Mouse (Mus musculus) 3T3-L1 (cell line): Measurements from ENCODE around the gene Rnf130.

ENCODE experiments used
- DNase-seq: peaks from one replicate; pipeline ENCODE4 v3.0.0-alpha.2; 2015; ENCODE audit warnings: low read depth, low spot score

The Rnf130 gene

GRCm38 (mm10) chr11:50024445-50024832 is 707 bp upstream of the Rnf130 start:
- DNase-seq, result no peak

- no peak for DNase-seq
These were observed 775 bp downstream of the Rnf130 start for GRCm38 (mm10) chr11:50025721-50026520.

DNA sequence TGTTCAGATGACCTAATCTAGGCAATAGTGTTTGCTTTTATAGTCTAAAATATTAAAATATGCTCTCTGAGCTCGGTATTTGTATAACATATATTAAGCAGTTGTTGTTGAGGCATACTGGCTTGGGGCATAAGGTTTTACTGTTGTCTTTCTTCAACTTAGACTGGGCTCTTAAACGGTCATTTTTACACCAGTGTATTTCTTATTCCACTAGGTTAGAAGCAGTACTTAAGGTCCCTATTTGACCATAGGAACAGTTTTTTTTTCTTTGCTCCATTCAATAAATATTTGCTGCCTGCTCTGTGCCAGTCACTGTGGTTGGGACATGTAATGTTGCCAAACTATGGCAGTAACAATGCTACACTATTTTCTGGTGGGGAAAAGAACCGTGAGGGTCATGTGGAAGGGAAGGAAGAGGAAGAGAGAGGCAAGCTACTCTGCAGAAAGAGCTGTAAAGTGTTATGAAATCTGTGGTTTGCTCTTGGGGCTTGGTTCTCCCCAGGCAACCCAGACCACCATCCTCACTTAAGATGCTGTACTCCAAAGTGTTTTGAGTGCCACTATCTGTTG is 1.5 kb downstream of the Rnf130 start:
- DNase-seq, result no peak

DNA sequence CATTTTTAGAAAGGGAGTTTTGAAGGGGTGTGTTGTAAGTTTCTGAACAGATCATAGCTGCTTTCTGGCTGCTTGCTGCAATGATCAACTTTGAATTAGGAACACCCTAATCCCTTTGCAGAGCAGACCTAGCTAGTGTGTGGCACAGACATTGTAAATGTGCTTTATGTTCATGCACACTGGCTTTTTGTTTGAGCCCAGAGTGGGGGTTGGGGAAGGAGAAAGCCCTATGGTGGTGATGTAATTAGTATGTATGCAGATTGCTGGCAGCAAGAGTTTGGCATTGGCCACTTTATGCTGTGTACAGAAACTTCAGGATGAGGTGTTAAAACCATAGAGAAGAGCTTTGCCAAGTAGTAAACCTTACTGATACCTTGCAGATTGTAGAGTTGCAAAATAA is 3.3 kb downstream of the Rnf130 start:
- no peak for DNase-seq

DNA sequence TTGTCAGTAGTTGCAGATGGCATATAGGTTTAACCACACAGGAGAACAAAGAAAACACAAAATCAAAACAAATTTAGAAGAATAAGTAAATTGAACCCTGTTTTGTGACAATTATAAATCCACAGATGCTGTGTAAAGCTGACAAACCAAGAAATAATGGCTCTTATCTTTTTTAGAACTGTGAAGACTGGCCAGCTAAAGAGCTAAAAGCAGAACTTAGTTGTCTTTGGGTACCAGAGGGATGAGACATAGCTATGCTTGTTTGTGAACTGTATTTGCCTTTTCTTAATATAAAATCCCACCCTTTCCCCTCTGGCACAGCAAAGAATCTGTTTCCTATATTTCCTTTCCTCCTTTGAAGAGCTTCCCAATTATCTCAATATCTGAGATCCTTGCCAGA is 9.0 kb downstream of the Rnf130 start:
- DNase-seq, result no peak

DNA sequence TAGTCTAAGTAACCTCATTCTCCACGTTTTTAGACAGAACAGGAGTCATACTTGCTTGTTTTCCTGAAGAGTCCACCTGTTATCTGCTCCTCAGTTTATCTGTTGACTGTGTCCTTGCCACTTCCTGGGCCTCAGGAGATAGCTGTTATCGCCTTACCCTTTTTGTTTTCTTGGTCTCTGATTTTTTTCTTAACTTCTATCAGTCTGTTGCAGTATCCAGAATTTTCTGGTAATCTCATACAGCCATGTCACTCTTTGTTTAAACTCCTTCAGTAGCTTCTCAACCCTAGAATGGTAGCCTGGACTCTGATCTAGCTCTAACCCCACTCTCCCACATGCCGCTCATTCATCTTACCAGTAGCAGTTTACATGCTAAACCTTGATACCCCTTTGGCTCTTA is 10.6 kb downstream of the Rnf130 start:
- no peak for DNase-seq

GRCm38 (mm10) chr11:50036781-50037460 is 11.8 kb downstream of the Rnf130 start:
- DNase-seq, result no peak

- DNase-seq, result no peak
These were observed 13.6 kb downstream of the Rnf130 start for GRCm38 (mm10) chr11:50038757-50039156.

- DNase-seq, result no peak
These were observed 16.0 kb downstream of the Rnf130 start for GRCm38 (mm10) chr11:50041148-50041547.

DNA sequence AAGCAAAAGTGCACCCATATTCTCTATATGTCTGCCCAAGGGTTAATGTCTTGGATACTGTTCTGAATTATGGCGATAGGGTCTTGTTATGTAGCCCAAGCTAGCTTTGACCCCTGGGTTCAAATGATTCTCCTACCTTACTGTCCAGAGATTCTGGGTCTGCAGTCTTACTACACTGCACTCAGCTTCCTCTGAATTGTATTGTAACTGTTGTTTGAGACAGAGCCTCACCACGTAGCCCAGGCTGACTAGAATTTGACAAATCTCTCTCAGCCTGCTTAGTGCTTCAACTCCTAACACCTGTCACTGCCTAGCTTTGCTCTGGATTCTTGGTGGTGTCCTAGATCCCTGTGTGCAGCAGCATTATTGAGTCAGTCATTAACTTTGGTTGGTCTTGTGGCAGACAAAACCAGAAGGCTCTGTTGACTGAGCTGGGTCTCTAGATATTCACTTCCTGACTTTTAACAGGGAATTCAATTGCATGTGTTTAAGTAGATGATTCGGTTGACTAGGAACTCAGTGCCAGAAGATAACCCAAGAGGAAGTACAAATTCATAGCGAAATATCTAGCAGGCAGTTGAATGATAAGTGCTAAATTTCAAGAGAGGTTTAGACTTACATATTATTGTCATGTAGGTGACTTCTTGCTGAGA is 17.3 kb downstream of the Rnf130 start:
- no peak for DNase-seq

- no peak for DNase-seq
These were observed 19.3 kb downstream of the Rnf130 start for GRCm38 (mm10) chr11:50044454-50044853.

- no peak for DNase-seq
These were observed 22.5 kb downstream of the Rnf130 start for GRCm38 (mm10) chr11:50047610-50048009.

DNA sequence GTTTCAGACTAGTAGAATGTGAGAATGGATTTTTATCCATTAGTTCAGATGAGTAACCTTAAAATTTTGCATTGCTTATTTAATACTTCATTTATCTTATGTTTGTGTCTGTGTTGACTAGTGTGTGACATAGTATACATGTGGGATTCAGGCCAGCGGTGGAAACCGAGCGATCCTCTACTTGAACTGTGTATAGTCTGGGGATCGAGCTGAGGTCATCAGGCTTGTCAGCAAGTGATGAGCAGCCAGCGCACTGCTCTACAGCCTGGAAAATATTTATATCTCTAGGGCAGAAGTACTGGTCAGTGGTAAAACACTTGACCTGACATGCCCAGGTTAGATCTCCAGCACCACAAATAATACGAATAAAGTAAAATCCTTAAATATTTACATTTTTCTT is 23.0 kb downstream of the Rnf130 start:
- DNase-seq, result no peak

- no peak for DNase-seq
These were observed 25.2 kb downstream of the Rnf130 start for GRCm38 (mm10) chr11:50050392-50050791.

DNA sequence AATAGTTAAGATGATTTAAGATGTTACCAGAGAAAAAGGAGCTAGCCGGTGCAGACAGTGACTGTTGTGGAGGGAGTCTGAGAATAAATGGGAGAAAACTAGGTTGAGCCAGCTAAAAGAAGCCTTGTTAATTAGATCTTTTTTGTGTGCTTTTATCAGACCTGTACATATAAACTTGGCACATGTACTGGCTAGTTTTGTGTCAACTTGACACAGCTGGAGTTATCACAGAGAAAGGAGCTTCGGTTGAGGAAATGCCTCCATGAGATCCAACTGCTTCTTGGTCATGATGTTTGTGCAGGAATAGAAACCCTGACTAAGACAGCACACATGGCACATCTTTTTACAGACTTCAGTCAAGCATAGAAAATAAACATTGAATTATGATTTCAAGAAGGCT is 32.6 kb downstream of the Rnf130 start:
- no peak for DNase-seq

DNA sequence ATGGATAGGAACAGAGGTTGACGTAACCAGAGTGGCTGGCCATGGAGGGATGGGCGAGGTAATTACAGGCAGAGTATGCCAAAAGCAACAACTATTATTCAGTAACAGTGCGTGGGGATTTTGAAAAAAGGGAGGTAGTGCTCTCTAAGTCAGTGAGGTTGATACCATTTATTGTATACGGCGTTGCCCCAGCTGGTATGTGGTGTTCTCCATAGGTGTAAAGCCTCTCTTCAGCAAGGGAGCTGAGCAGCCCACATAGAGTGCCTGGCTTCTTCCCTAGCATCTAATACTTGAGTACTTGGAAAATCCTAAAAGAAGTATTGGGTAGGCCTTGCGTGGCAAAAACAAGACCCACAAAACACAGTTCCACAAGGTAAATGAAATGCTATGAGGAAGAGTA is 33.1 kb downstream of the Rnf130 start:
- DNase-seq, result no peak

DNA sequence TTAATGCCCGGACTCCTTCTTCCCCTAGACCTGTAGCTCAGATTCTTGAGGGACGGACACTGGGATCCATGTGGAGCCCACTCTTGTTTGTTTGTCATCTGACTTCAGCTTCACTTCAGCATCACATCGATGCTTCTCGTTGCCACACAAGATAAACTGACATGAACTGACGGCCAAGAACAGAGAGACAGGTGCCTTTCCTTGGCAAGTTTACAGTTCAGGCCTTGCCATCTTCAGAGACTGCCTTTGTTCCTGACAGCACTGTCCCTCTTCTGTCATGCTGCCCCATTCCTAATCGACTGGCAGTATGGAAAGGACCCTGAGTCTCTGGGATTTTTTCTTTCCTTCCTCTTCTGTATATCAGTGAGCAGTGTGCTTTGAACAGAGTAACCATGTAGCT is 33.9 kb downstream of the Rnf130 start:
- DNase-seq, result no peak

DNA sequence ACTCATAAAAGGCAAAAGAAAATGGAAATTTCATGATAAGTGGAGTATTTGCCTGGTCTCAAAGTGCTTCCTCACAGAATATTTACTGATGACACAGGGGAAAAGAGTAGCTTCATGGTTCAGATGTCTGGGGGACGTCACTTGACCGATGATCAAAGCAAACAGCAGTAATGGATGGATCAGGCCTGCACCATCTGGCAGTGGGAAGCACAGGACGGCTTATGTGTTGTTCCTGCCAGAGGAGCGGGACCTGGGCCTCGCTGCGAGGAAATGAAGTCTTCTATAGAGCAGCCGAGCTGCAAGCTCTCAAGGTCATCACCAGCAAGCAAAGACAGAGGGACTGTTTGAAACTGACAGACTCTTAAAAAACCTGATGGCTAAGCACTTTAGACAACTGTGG is 37.0 kb downstream of the Rnf130 start:
- no peak for DNase-seq

GRCm38 (mm10) chr11:50066088-50066487 is 40.9 kb downstream of the Rnf130 start:
- DNase-seq, result no peak

GRCm38 (mm10) chr11:50073830-50074229 is 48.7 kb downstream of the Rnf130 start:
- no peak for DNase-seq

GRCm38 (mm10) chr11:50076756-50077155 is 51.6 kb downstream of the Rnf130 start:
- DNase-seq, result no peak
